Mouse (Mus musculus) heart, adult 18-20 months (tissue): ENCODE data around the gene Pdia5. TPM values are rescaled to one million over a fixed set of nuclear protein-coding genes. Genes with fewer than 3 reads are reported as not detected.

Source experiments
- DNase-seq, 2 experiments: peaks; one replicate each; pipeline ENCODE4 v3.0.0; 2021 to 2022; ENCODE audit warnings: mixed read lengths in 1 of 2
- long read RNA-seq, 2 experiments: library from polyadenylated mRNA; stranded (forward); transcript quantifications; one replicate each; pipeline ENCODE4 v2.0.0; 2021
- total RNA-seq, 2 experiments: library from RNA; stranded (reverse); gene quantifications; 2 replicates each; pipeline ENCODE4 v1.2.3; 2021

Pdia5 gene
- total RNA-seq: 1 to 10 TPM; 4.6 to 4.9 TPM
- long read RNA-seq, experiment 1, transcript Pdia5-201 (17 exons, 1,809 nt): major isoform, 11 of 12 reads
- long read RNA-seq, experiment 1, partial matches to known transcripts: 0 of 12 reads
- long read RNA-seq, experiment 1, other reads (novel, unspliced or antisense): 1 of 12 reads
- long read RNA-seq, experiment 2, partial matches to known transcripts: 0 of 2 reads
- long read RNA-seq, experiment 2, other reads (novel, unspliced or antisense): 0 of 2 reads

GRCm38 (mm10) chr16:35490231-35491070, at the start of gene Pdia5:
Pdia5 (minus strand) TSS chr16:35490873.
- DNase-seq: peak; percentile 91 to 94

GRCm38 (mm10) chr16:35539041-35539440, 48.4 kb upstream of the Pdia5 start:
- no peak for DNase-seq

GRCm38 (mm10) chr16:35537651-35538050, 47.0 kb upstream of the Pdia5 start:
- DNase-seq: no peak

- DNase-seq: no peak
Measured at GRCm38 (mm10) chr16:35534630-35535029, 44.0 kb upstream of the Pdia5 start.

- no peak for DNase-seq
Measured at GRCm38 (mm10) chr16:35524200-35524599, 33.5 kb upstream of the Pdia5 start.

- DNase-seq: no peak
Measured at GRCm38 (mm10) chr16:35519245-35519644, 28.6 kb upstream of the Pdia5 start.

- no peak for DNase-seq
Measured at GRCm38 (mm10) chr16:35517976-35518951, 27.6 kb upstream of the Pdia5 start.

GRCm38 (mm10) chr16:35515977-35516612, 25.4 kb upstream of the Pdia5 start:
- DNase-seq: peak in 1 of 2 experiments; percentile 9

- no peak for DNase-seq
Measured at GRCm38 (mm10) chr16:35509331-35510070, 18.8 kb upstream of the Pdia5 start.

- DNase-seq: no peak
Measured at GRCm38 (mm10) chr16:35508581-35508980, 17.9 kb upstream of the Pdia5 start.

GRCm38 (mm10) chr16:35505786-35506185, 15.1 kb upstream of the Pdia5 start:
- no peak for DNase-seq

GRCm38 (mm10) chr16:35504266-35504665, 13.6 kb upstream of the Pdia5 start:
- DNase-seq: no peak

GRCm38 (mm10) chr16:35502456-35502855, 11.8 kb upstream of the Pdia5 start:
- no peak for DNase-seq

- no peak for DNase-seq
Measured at GRCm38 (mm10) chr16:35501106-35501760, 10.6 kb upstream of the Pdia5 start.

- no peak for DNase-seq
Measured at GRCm38 (mm10) chr16:35500342-35500741, 9.7 kb upstream of the Pdia5 start.

GRCm38 (mm10) chr16:35489793-35490192, 880 bp downstream of the Pdia5 start:
- peak in 1 of 2 experiments; percentile 29 for DNase-seq

GRCm38 (mm10) chr16:35489066-35489718, 1.5 kb downstream of the Pdia5 start:
- DNase-seq: no peak

GRCm38 (mm10) chr16:35487776-35488175, 2.9 kb downstream of the Pdia5 start:
- no peak for DNase-seq

GRCm38 (mm10) chr16:35487056-35487455, 3.6 kb downstream of the Pdia5 start:
- DNase-seq: no peak

GRCm38 (mm10) chr16:35485711-35486110, 5.0 kb downstream of the Pdia5 start:
- DNase-seq: no peak
